Mouse (Mus musculus) limb, embryonic 12.5 days (tissue): ENCODE measurements around the gene Clta. TPM values are rescaled to one million over a fixed set of nuclear protein-coding genes. Genes with fewer than 3 reads are reported as not detected.

Experiments
- ATAC-seq: fragments of 200-750 bp; cut with Nextera tagmentation; 2 replicates; pipeline ENCODE4 v1.8.0; 2017; ENCODE audit warnings: low read depth, moderate TSS enrichment; ENCODE audit not compliant: insufficient number of reproducible peaks, insufficient read depth, low FRiP score, low TSS enrichment
- H3K27ac ChIP-seq: fragments of 300-500 bp; sonication (generic); 2 replicates; pipeline ENCODE4 v1.5.1; 2016; ENCODE audit warnings: mild to moderate bottlenecking, moderate library complexity
- H3K27me3 ChIP-seq: fragments of 300-500 bp; sonication (generic); 2 replicates; pipeline ENCODE4 v1.6.1; 2016; ENCODE audit warnings: mild to moderate bottlenecking, moderate library complexity
- H3K36me3 ChIP-seq: fragments of 300-500 bp; sonication (generic); 2 replicates; pipeline ENCODE4 v1.6.1; 2016; ENCODE audit warnings: mild to moderate bottlenecking, moderate library complexity
- H3K4me1 ChIP-seq: fragments of 300-500 bp; sonication (generic); replicated peaks from 2 replicates; pipeline ENCODE4 v1.6.1; 2016
- H3K4me2 ChIP-seq: fragments of 300-500 bp; sonication (generic); 2 replicates; pipeline ENCODE4 v1.6.1; 2016; ENCODE audit warnings: mild to moderate bottlenecking, moderate library complexity
- H3K4me3 ChIP-seq: fragments of 300-500 bp; sonication (generic); replicated peaks from 2 replicates; pipeline ENCODE4 v1.5.1; 2016; ENCODE audit warnings: mild to moderate bottlenecking
- H3K9ac ChIP-seq: fragments of 300-500 bp; sonication (generic); replicated peaks from 2 replicates; pipeline ENCODE4 v1.6.1; 2016; ENCODE audit warnings: mild to moderate bottlenecking, moderate library complexity
- H3K9me3 ChIP-seq: fragments of 300-500 bp; sonication (generic); 2 replicates; pipeline ENCODE4 v1.6.1; 2016; ENCODE audit warnings: mild to moderate bottlenecking, moderate library complexity
- WGBS: fragments of 180-500 bp; shearing (Covaris S2); methylation state at CpG from one replicate; pipeline ENCODE4 v1.1.7; 2016; 5-methylcytosine and 5-hydroxymethylcytosine counted together
- polyA plus RNA-seq: library from polyadenylated mRNA; unstranded; fragments of >200 nt; fragmentation: Nextera tagmentation; extraction: Ambion mirVana; gene quantifications from 2 replicates; pipeline ENCODE4 v1.2.1, GENCODE M21; 2016

The Clta gene
- polyA plus RNA-seq, 1 experiment from 2014 or later, result 247 TPM

DNA sequence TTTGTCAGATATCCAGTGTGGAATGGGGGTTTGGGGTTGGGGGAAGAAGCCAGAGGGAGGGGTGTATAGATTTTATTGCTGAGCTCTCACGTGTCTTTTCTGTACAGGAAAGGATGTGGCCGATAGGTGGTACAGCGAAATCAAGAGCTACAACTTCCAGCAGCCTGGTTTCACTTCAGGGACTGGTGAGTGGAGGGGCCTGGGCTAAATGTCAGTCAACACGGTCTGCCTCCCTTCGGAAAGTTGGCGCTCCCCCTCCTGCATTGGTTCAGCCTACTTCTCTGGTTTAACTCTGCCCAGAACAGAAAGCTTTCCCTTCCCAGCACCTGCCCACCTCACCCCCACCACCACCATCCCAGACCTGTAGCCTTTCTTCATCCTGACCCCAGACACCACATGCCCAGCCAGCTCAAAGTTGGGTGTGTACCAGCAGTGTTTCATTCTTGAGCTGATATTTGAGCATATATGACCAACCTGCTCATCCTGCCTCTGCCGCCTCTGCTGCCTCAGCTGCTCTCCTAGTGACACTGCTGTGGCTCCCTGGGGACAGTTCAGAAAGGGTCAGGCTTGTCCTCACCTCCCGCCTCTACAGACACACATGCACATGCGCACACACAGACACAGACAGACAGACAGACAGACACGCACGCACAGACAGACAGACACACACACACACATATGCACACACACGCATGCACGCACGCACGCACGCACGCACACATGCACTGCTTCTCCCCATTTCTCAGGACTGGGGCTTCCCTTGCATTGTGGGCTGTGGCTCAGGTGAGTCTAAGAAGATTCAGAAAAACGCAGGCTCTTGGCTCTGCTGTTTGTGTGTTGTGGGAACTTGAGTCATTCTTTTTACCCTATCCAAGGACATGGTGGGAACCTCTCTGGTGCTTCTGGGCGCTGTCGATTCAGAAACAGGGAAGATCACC is 33.6 kb upstream of the Clta start:
- H3K4me1 ChIP-seq, result peaks cover 38% of the 10 kb centered on the region
- ATAC-seq, result no peak
- H3K4me2 ChIP-seq, result no peak overlapping the region
- WGBS, result 85% methylated on average over 20 of the region's 20 CpGs
- H3K36me3 ChIP-seq, result peaks cover 15% of the 10 kb centered on the region; the same call in 1 of the 2 replicates
- no peaks in the 10 kb centered on the region for H3K27me3 ChIP-seq
- no peak overlapping the region for H3K27ac ChIP-seq
- no peaks in the 10 kb centered on the region for H3K9me3 ChIP-seq
- H3K4me3 ChIP-seq, result no peak overlapping the region
- H3K9ac ChIP-seq, result no peak overlapping the region

DNA sequence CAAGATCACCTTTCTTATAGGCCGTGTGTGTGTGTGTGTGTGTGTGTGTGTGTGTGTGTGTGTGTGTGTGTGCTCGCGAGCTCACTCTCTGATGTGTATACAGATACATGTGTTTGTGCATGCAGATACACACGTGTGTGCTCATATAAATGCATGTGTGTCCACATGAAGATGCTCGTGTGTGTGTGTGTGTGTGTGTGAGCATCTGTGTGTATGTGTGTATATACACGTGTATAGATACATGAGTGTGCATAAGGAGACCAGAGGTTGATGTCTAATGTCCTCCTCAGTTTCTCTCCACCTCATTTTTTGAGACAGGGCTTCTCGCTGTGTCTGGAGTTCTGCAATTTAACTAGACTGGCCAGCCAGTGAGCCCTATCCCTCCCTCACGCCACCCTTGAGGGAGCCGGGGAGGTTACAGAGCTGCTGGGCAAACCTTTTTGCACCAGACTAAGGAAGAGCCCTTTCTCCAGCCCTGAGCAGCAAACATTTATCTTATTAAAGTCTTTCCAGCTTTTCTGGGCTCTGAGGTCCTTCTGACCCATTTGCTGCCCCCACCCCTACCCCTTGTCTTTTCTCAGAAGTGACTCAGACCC is 32.6 kb upstream of the Clta start:
- Histone ChIP-seq H3K9me3 (no peaks in the 10 kb centered on the region), H3K4me2 (peak overlapping the region; percentile 39), H3K27ac (peak overlapping the region; percentile 87), H3K4me1 (peaks cover 35% of the 10 kb centered on the region), H3K4me3 (no peak overlapping the region), H3K27me3 (no peaks in the 10 kb centered on the region), H3K36me3 (peaks cover 15% of the 10 kb centered on the region; the same call in 1 of the 2 replicates), H3K9ac (peak overlapping the region; percentile 24; the same call in 1 of the 2 replicates)
- no peak for ATAC-seq
- WGBS, result 61% methylated on average over 9 of the region's 9 CpGs

DNA sequence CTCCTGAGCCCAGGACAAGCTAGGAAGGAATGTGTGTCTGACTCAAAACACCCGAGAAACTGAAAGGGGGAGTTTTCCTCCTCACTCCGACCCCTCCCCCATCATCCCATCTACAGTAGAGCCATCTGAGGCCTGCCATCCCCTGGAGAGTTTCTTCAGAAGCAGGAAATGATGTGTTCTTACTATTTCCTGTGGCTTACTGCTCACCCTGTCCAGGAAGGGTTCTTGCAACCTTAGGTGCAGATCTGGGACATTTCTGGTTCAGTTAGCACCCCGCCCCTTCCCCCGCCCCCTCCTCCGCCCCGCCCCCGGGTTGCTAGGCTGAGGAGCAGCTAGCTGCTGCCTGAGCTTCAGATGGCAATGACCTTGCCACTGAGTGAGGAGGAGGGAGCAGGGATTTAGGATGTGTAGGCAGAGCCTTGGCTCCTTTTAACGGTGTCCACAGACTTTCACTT is 32.1 kb upstream of the Clta start:
- H3K4me3 ChIP-seq, result 0 out of 2 replicates have a peak overlapping the region, but pooled peaks have one; percentile 5
- peaks cover 35% of the 10 kb centered on the region for H3K4me1 ChIP-seq
- peak overlapping the region; percentile 39 for H3K4me2 ChIP-seq
- peak overlapping the region; percentile 35; the same call in 1 of the 2 replicates for H3K9ac ChIP-seq
- ATAC-seq, result peak; percentile 66
- peaks cover 15% of the 10 kb centered on the region; the same call in 1 of the 2 replicates for H3K36me3 ChIP-seq
- 4% methylated on average over 8 of the region's 8 CpGs for WGBS
- peak overlapping the region; percentile 87 for H3K27ac ChIP-seq
- H3K9me3 ChIP-seq, result no peaks in the 10 kb centered on the region
- H3K27me3 ChIP-seq, result no peaks in the 10 kb centered on the region

DNA sequence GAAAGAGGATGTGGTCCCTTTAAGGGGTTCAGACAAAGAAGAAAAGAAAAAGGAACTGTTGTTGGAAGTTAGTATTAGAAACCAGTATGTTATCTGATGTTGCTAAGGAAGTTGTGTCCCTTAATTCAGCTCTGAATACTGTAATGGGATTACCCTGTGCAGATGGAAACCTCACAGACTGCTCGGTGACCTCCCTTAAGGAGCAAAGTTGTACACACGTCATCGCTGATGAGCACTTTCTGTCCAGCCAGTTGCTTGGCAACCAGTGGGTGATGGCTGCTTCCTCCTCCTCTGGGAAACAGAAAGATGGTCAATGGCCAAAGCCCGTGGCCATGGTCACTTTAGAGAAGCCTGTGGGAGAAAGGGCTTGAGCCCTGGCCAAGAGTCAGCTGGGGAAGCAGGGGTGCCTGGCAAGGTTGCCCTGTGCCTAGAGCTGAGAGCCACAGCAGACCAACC is 30.7 kb upstream of the Clta start:
- peaks cover 15% of the 10 kb centered on the region; the same call in 1 of the 2 replicates for H3K36me3 ChIP-seq
- H3K9me3 ChIP-seq, result no peaks in the 10 kb centered on the region
- no peak overlapping the region for H3K27ac ChIP-seq
- H3K4me1 ChIP-seq, result peaks cover 33% of the 10 kb centered on the region
- H3K4me3 ChIP-seq, result no peak overlapping the region
- H3K9ac ChIP-seq, result no peak overlapping the region
- 78% methylated on average over 4 of the region's 4 CpGs for WGBS
- no peaks in the 10 kb centered on the region for H3K27me3 ChIP-seq
- ATAC-seq, result no peak
- no peak overlapping the region for H3K4me2 ChIP-seq

DNA sequence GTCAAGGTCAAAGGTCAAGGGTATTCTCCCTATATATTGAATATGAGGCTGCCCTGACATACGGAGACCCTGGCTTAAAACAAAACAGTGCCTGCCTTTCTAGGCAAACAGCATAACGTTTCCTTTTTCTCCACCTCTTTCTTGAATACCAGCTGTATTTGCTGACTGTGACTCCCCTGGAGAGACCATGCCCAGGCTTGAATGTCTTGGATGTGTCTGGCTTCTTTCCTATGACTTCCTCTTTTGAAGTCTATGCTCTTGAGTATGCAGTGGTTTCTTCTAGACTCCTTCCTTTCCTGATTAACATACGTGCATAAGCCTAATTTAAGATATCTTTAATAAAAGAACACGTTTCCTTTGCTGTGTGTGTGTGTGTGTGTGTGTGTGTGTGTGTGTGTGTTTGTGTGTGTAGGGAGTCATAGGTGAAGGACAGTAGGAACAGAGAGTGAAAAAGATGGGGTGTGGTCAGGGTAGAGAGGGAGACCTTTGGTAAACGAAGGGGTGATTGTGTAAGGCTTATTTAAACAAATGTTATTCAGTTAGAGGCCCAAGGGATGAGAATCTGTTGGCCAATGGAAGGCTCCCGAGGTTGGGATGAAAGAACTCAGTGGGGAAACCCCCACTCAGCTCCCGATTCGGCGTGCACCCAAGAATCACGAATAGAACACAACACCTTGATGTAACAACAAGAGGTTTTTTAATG is 29.2 kb upstream of the Clta start:
- no peaks in the 10 kb centered on the region for H3K9me3 ChIP-seq
- no peak overlapping the region for H3K27ac ChIP-seq
- H3K36me3 ChIP-seq, result peaks cover 14% of the 10 kb centered on the region; the same call in 1 of the 2 replicates
- H3K27me3 ChIP-seq, result no peaks in the 10 kb centered on the region
- no peak overlapping the region for H3K9ac ChIP-seq
- ATAC-seq, result no peak
- peaks cover 41% of the 10 kb centered on the region for H3K4me1 ChIP-seq
- H3K4me2 ChIP-seq, result no peak overlapping the region
- no peak overlapping the region for H3K4me3 ChIP-seq
- WGBS, result 83% methylated on average over 10 of the region's 10 CpGs

DNA sequence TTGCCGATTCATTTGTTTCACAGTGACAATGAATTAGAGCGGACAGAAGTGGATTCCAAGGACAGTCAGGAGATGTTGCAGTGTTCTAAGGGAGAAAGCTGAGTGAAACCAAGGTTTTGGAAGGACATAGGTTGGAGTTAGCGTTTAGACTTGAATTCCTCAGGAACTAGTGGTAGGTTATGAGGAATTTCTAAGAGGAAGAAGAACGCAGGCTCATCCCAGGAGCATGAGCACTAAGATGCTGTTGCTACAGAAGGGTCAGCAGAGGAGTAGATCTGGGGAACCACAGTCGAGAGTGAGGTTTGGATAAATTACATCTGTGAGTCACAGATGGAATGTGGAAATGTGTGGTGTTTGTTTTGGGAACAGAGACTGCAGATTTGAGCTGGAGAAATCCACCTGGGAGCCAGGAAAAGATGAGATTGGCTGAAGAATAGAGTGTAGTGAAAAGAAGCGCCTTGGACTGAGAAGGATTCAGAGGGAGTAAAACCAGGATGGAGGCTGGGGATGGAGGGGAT is 28.0 kb upstream of the Clta start:
- H3K9me3 ChIP-seq, result no peaks in the 10 kb centered on the region
- no peaks in the 10 kb centered on the region for H3K27me3 ChIP-seq

DNA sequence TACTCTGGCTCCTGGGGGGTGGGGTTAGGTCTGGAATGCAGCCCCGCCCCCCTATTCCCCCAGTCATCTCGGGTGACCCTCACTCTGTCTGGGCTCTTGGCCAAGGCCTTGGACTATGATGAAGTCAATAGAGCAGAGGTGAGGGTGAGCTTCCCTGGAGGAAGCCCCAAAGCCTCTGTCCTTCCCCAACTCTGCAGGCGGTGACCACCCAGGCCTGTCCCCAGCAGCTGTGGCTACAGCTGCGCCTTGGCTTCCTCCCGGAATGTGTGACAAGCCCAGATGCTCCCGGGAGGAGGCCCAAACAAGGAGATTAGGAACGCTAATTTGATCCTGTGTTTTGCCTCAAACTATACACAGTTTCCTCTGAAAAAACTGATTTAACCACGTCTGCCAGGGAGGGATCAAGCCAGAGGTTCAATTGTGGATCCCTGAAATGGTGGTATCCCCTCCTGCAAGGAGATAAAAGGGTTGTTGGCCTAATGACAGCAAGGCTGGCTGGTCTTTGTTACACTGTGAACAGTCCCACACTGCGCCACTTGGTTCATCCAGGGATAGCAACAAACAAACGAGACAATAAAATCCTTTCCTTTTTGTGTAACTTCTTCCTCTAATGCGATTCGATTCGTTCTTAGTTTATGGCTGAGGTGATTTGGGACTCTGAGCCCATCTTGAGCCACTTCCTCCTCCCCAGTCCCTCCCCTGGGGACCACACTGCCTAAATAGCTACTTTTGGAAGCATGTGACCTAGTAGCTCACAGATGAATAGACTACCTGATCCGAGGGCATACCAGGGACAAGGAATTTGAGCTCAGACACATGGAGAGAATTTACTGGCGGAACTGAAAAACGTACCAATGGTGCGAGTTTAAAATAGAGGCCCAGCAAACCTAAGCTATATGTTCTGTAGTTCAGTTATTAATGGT is 25.5 kb upstream of the Clta start:
- 22% methylated on average over 17 of the region's 17 CpGs for WGBS
- Histone ChIP-seq H3K36me3 (peaks cover under 1% of the 10 kb centered on the region; the same call in 1 of the 2 replicates), H3K27me3 (no peaks in the 10 kb centered on the region), H3K4me2 (0 out of 2 replicates have a peak overlapping the region, but pooled peaks have one; percentile 1), H3K9me3 (no peaks in the 10 kb centered on the region), H3K9ac (0 out of 2 replicates have a peak overlapping the region, but pooled peaks have one; percentile 18), H3K4me1 (peaks cover 27% of the 10 kb centered on the region), H3K4me3 (no peak overlapping the region), H3K27ac (peak overlapping the region; percentile 78)
- ATAC-seq, result peak; percentile 60; the same call in 1 of the 2 replicates

More for the DNA sequence above, 28.0 kb upstream of the Clta start:
- H3K9ac ChIP-seq, result no peak overlapping the region
- H3K4me1 ChIP-seq, result peaks cover 36% of the 10 kb centered on the region
- ATAC-seq, result no peak
- H3K4me2 ChIP-seq, result no peak overlapping the region
- H3K4me3 ChIP-seq, result no peak overlapping the region
- no peak overlapping the region for H3K27ac ChIP-seq
- peaks cover 4% of the 10 kb centered on the region; the same call in 1 of the 2 replicates for H3K36me3 ChIP-seq
- 87% methylated on average over 6 of the region's 6 CpGs for WGBS

DNA sequence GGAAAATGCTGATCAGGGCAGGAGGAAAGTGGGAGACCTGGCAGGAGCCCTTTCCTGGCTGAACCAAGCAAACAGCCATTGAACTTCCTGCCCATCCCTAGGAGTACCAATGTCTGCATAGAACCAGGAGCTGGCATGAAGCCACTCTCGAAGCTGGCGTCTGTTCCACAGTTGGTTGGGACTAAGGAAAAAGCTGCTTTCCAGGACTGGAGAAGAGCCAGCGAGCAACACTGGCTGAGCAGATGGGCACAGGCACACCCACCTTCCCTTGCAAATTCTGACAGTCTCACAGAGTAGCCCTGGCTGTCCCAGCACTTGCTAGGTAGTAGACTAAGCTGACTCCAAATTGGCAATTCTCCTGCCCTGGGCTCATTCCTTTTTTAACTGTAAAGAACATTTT is 24.5 kb upstream of the Clta start:
- no peaks in the 10 kb centered on the region for H3K27me3 ChIP-seq
- H3K4me2 ChIP-seq, result no peak overlapping the region
- no peaks in the 10 kb centered on the region for H3K36me3 ChIP-seq
- H3K4me1 ChIP-seq, result peaks cover 27% of the 10 kb centered on the region
- ATAC-seq, result no peak
- no peak overlapping the region for H3K4me3 ChIP-seq
- H3K9me3 ChIP-seq, result no peaks in the 10 kb centered on the region
- H3K9ac ChIP-seq, result no peak overlapping the region
- WGBS, result 90% methylated on average over 3 of the region's 3 CpGs
- peak overlapping the region; percentile 78; the same call in 1 of the 2 replicates for H3K27ac ChIP-seq

DNA sequence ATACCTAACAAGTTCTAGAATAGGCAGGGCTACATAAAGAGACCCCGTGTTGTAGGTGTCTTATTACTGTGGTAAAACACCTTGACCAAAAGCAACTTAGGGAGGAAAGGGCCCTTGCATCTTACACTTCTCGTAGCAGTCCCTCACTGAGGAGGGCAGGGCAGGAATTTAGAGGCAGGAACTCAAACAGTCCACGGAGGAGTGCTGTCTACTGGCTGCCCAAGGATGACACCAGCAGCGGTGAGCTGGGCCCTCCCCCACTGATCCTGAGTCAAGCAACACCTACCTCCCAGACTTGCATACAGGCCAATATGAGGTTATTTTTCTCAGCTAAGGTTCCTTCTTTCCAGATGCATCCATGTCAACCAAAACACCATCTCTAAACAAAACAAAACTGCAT is 24.0 kb upstream of the Clta start:
- no peaks in the 10 kb centered on the region for H3K27me3 ChIP-seq

DNA sequence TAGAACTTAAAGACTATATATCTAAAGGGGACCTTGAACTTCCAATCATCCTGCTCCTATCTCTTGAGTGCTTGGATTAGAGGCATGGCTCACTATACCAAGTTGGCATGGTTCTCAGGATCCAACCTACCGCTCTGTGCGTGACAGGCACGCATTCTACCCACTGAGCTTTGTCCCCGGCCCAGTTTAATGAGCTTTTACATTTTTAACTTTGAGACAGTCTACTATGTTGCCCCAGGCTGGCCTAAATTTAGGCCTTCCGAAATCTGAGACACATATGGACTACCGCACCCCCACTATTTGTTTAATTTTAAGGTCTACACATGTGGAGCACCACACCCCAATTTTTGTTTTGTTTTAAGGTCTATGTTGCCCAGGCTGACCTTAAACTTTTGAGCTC is 23.4 kb upstream of the Clta start:
- Histone ChIP-seq H3K9ac (no peak overlapping the region), H3K27ac (no peak overlapping the region), H3K36me3 (no peaks in the 10 kb centered on the region), H3K4me3 (no peak overlapping the region), H3K4me1 (peaks cover 27% of the 10 kb centered on the region), H3K4me2 (no peak overlapping the region), H3K9me3 (no peaks in the 10 kb centered on the region), H3K27me3 (no peaks in the 10 kb centered on the region)
- WGBS, result 93% methylated on average over 6 of the region's 6 CpGs
- no peak for ATAC-seq

More for the DNA sequence above, 24.0 kb upstream of the Clta start:
- no peak overlapping the region for H3K4me2 ChIP-seq
- no peak overlapping the region for H3K27ac ChIP-seq
- H3K4me3 ChIP-seq, result no peak overlapping the region
- WGBS, result 86% methylated on average over 4 of the region's 4 CpGs
- ATAC-seq, result no peak
- H3K9ac ChIP-seq, result no peak overlapping the region
- H3K9me3 ChIP-seq, result no peaks in the 10 kb centered on the region
- no peaks in the 10 kb centered on the region for H3K36me3 ChIP-seq
- H3K4me1 ChIP-seq, result peaks cover 27% of the 10 kb centered on the region
